Mouse (Mus musculus): ENCODE results near the gene Phospho1.

Gene Phospho1

GRCm38 (mm10) chr11:95824071-95824876, at the start of gene Phospho1:
Gene Phospho1 (plus strand): TSS chr11:95824499.
- peak; percentile 93 for DNase-seq (ENCODE audit: low read depth)

- DNase-seq (ENCODE audit: low read depth): peak; percentile 28
These were observed 46.7 kb upstream of the Phospho1 start for GRCm38 (mm10) chr11:95777323-95778297.

- peak; percentile 30 for DNase-seq (ENCODE audit: low read depth)
These were observed 45.5 kb upstream of the Phospho1 start for GRCm38 (mm10) chr11:95778831-95779251.

- no peak for DNase-seq (ENCODE audit: low read depth)
These were observed 44.9 kb upstream of the Phospho1 start for GRCm38 (mm10) chr11:95779366-95779765.

- no peak for DNase-seq (ENCODE audit: low read depth)
These were observed 43.8 kb upstream of the Phospho1 start for GRCm38 (mm10) chr11:95780480-95780879.

GRCm38 (mm10) chr11:95781557-95781956, 42.7 kb upstream of the Phospho1 start:
- DNase-seq (ENCODE audit: low read depth): no peak

- no peak for DNase-seq (ENCODE audit: low read depth)
These were observed 40.8 kb upstream of the Phospho1 start for GRCm38 (mm10) chr11:95783457-95783856.

GRCm38 (mm10) chr11:95783958-95784357, 40.3 kb upstream of the Phospho1 start:
- DNase-seq (ENCODE audit: low read depth): no peak

- DNase-seq (ENCODE audit: low read depth): peak; percentile 54
These were observed 38.6 kb upstream of the Phospho1 start for GRCm38 (mm10) chr11:95785675-95786074.

- no peak for DNase-seq (ENCODE audit: low read depth)
These were observed 37.8 kb upstream of the Phospho1 start for GRCm38 (mm10) chr11:95786511-95786910.

GRCm38 (mm10) chr11:95789451-95789891, 34.8 kb upstream of the Phospho1 start:
- no peak for DNase-seq (ENCODE audit: low read depth)

GRCm38 (mm10) chr11:95791787-95792186, 32.5 kb upstream of the Phospho1 start:
- DNase-seq (ENCODE audit: low read depth): no peak

- DNase-seq (ENCODE audit: low read depth): no peak
These were observed 31.3 kb upstream of the Phospho1 start for GRCm38 (mm10) chr11:95792950-95793509.

- DNase-seq (ENCODE audit: low read depth): no peak
These were observed 30.1 kb upstream of the Phospho1 start for GRCm38 (mm10) chr11:95794201-95794600.

- no peak for DNase-seq (ENCODE audit: low read depth)
These were observed 28.7 kb upstream of the Phospho1 start for GRCm38 (mm10) chr11:95795582-95795981.

GRCm38 (mm10) chr11:95805010-95805409, 19.3 kb upstream of the Phospho1 start:
- peak; percentile 68 for DNase-seq (ENCODE audit: low read depth)

- peak; percentile 39 for DNase-seq (ENCODE audit: low read depth)
These were observed 18.8 kb upstream of the Phospho1 start for GRCm38 (mm10) chr11:95805527-95805926.

- DNase-seq (ENCODE audit: low read depth): no peak
These were observed 16.4 kb upstream of the Phospho1 start for GRCm38 (mm10) chr11:95807884-95808283.

- no peak for DNase-seq (ENCODE audit: low read depth)
These were observed 15.8 kb upstream of the Phospho1 start for GRCm38 (mm10) chr11:95808448-95809011.

- DNase-seq (ENCODE audit: low read depth): no peak
These were observed 14.7 kb upstream of the Phospho1 start for GRCm38 (mm10) chr11:95809603-95810002.

GRCm38 (mm10) chr11:95810828-95811227, 13.5 kb upstream of the Phospho1 start:
- no peak for DNase-seq (ENCODE audit: low read depth)

- DNase-seq (ENCODE audit: low read depth): no peak
These were observed 12.6 kb upstream of the Phospho1 start for GRCm38 (mm10) chr11:95811741-95812140.
